Mouse (Mus musculus): ENCODE results near the gene Rbm28.

- TF ChIP-seq NANOG (IDR thresholded peaks at IDR 0.05; ENCODE audit: borderline replicate concordance, low read length) = no peak
- no peak for TF ChIP-seq CTCF (conservative IDR thresholded peaks at IDR 0.05; ENCODE audit: low read length)
- TF ChIP-seq POU5F1 (IDR thresholded peaks at IDR 0.05; ENCODE audit: borderline replicate concordance, low read length) = no peak
Measured at GRCm38 (mm10) chr6:29177901-29178879, 13.4 kb upstream of the Rbm28 start.

Measured in E14TG2a.4 (cell line).